Mouse (Mus musculus) inflammation-experienced regulatory T-cells, adult 6 months (primary cell): ENCODE data around the gene Kctd21. TPM values are rescaled to one million over a fixed set of nuclear protein-coding genes. Genes with fewer than 3 reads are reported as not detected.

Experiments used
- ATAC-seq: one replicate; pipeline ENCODE4 v1.8.0; 2017
- polyA plus RNA-seq, 3 experiments: library from polyadenylated mRNA; unstranded; fragments of 100-300 nt; shearing (Covaris generic); gene quantifications; one replicate each; pipeline ENCODE4 v1.2.1; 2017

Gene Kctd21
- polyA plus RNA-seq, 3 experiments from 2014 or later, result 0.97 to 1.6 (median 1.5) TPM

- ATAC-seq, result no peak
Observed at GRCm38 (mm10) chr7:97388541-97388940, 56.4 kb downstream of the Kctd21 start.

GRCm38 (mm10) chr7:97391293-97392078, 59.4 kb downstream of the Kctd21 start:
- ATAC-seq, result no peak

DNA sequence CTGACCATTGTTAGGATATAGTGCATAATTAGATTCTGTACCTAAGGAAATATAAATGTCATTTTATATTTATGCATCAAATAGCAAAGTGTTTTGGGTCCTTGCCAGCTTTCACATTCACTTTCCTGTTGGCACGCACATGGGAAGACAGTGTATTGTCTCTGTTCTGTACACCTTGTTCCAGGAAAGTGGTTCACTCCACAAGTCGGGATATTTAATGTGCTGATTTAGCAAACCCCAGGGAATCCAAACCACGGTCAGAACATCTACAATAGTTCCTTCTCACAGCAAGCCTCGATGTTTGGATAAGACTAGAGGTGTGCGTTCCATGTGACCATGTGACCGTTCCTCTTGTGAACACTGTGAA, 59.9 kb downstream of the Kctd21 start:
- ATAC-seq, result no peak

GRCm38 (mm10) chr7:97394375-97394774, 62.2 kb downstream of the Kctd21 start:
- ATAC-seq, result no peak

GRCm38 (mm10) chr7:97398943-97399342, 66.8 kb downstream of the Kctd21 start:
- ATAC-seq, result no peak

Other genes with a start within 250 kb of the Kctd21 start
- gene Usp35, start 307 bp upstream of the Kctd21 start, polyA plus RNA-seq, result 1 to 10 TPM in 2 of 3 experiments, under 1 TPM in 1; 0.87 to 2.3 (median 2.3) TPM
- 10 to 100 TPM; 18.9 to 27.2 (median 22.7) TPM for gene Alg8, start 39.3 kb downstream of the Kctd21 start, polyA plus RNA-seq
- 100 to 1,000 TPM; 178 to 215 (median 183) TPM for gene Ndufc2, start 67.7 kb downstream of the Kctd21 start, polyA plus RNA-seq
- gene Thrsp, start 85.4 kb downstream of the Kctd21 start, polyA plus RNA-seq, result under 1 TPM in 2 of 3 experiments, not detected in 1; 0.35 to 0.38 TPM
- gene Kctd14, start 119.0 kb downstream of the Kctd21 start, polyA plus RNA-seq, result 1 to 10 TPM in 1 of 3 experiments, under 1 TPM in 2; 0.30 to 1.3 (median 0.53) TPM
- 10 to 100 TPM; 36.7 to 53.5 (median 40.3) TPM for gene Ints4, start 148.6 kb downstream of the Kctd21 start, polyA plus RNA-seq
- gene Aamdc, start 247.2 kb downstream of the Kctd21 start, polyA plus RNA-seq, result 10 to 100 TPM; 30.3 to 51.0 (median 45.9) TPM
- 10 to 100 TPM; 22.5 to 31.6 (median 30.1) TPM for gene Rsf1, start 247.6 kb downstream of the Kctd21 start, polyA plus RNA-seq